8 mouse cellular contexts compared by ENCODE assay signal in genomic region chr4:133220656-133221055, GRCm38 (mm10). TPM values are rescaled to one million over a fixed set of nuclear protein-coding genes. Genes with fewer than 3 reads are reported as not detected.
A peak's percentile ranks its signal among the peaks of the same experiment; 100 is the strongest.
DNase-seq lines count a peak whose midpoint lies in the region; ATAC-seq and TF ChIP-seq lines count a peak whose summit lies in the region.

No protein-coding gene starts in this region.

- intact Hi-C loops in left cerebral cortex, adult 2 months (cut with DNase I): no loop called here

- peak overlapping the region; percentile 23; the same call in 1 of the 2 replicates for H3K9ac ChIP-seq in forebrain, embryonic 11.5 days (ENCODE audit: low read length)
- H3K9ac ChIP-seq in kidney, embryonic 14.5 days (ENCODE audit: low read depth, low read length): peak overlapping the region; percentile 58
- H3K9ac ChIP-seq in lung, postnatal 0 days (replicated peaks; ENCODE audit: low read depth): 0 out of 2 replicates have a peak overlapping the region, but pooled peaks have one; percentile 9

- H3K27ac ChIP-seq in forebrain, embryonic 11.5 days (ENCODE audit: low read depth, low read length): no peak overlapping the region
- H3K27ac ChIP-seq in kidney, embryonic 14.5 days (ENCODE audit: low read depth, low read length): no peak overlapping the region
- no peak overlapping the region for H3K27ac ChIP-seq in lung, postnatal 0 days (ENCODE audit: low read length)
- no peak overlapping the region for H3K27ac ChIP-seq in left cerebral cortex, adult 2 months
- no peak overlapping the region for H3K27ac ChIP-seq in layer of hippocampus, adult 2 months

- peak overlapping the region; percentile 49 for H3K4me2 ChIP-seq in forebrain, embryonic 11.5 days (ENCODE audit: low read depth, low read length, severe bottlenecking)
- peak overlapping the region; percentile 67 for H3K4me2 ChIP-seq in kidney, embryonic 14.5 days (replicated peaks; ENCODE audit: low read depth, low read length)
- H3K4me2 ChIP-seq in lung, postnatal 0 days (replicated peaks; ENCODE audit: low read depth, low read length): peak overlapping the region; percentile 52

- no peak for TF ChIP-seq CTCF in lung, postnatal 0 days (IDR thresholded peaks at IDR 0.05)
- TF ChIP-seq CTCF in left cerebral cortex, adult 2 months (IDR thresholded peaks at IDR 0.05): no peak
- TF ChIP-seq CTCF in layer of hippocampus, adult 2 months (conservative IDR thresholded peaks at IDR 0.05): no peak

- peak; percentile 75 for DNase-seq in embryo, embryonic 10 days (ENCODE audit: low spot score)
- no peak for DNase-seq in embryo, embryonic 9.5 days (ENCODE audit: extremely low spot score)
- DNase-seq in forebrain, embryonic 11.5 days (ENCODE audit: low spot score): peak; percentile 66
- DNase-seq in lung, postnatal 0 days (ENCODE audit: low spot score): no peak
- DNase-seq in left cerebral cortex, adult 2 months (ENCODE audit: extremely low spot score in 1 of 2, low spot score in 2 of 2): no peak
- DNase-seq in layer of hippocampus, adult 2 months (ENCODE audit: low spot score in 2 of 2): no peak
- no peak for DNase-seq in frontal cortex, adult 2 months (ENCODE audit: extremely low spot score in 1 of 2, low spot score in 1 of 2)

- H3K4me3 ChIP-seq in forebrain, embryonic 11.5 days (ENCODE audit: low read depth, low read length): peak overlapping the region; percentile 14; the same call in 1 of the 2 replicates
- H3K4me3 ChIP-seq in kidney, embryonic 14.5 days (ENCODE audit: low read length): peak overlapping the region; percentile 35
- H3K4me3 ChIP-seq in lung, postnatal 0 days (ENCODE audit: low read depth, low read length): peak overlapping the region; percentile 23
- no peak overlapping the region for H3K4me3 ChIP-seq in left cerebral cortex, adult 2 months
- no peak overlapping the region for H3K4me3 ChIP-seq in layer of hippocampus, adult 2 months

- no peak for ATAC-seq in forebrain, embryonic 11.5 days (replicated peaks; ENCODE audit: low FRiP score)
- ATAC-seq in kidney, embryonic 14.5 days (ENCODE audit: low FRiP score, low TSS enrichment): 0 out of 2 replicates have a peak, but pooled peaks have one; percentile 18
- ATAC-seq in lung, postnatal 0 days: peak; percentile 61

- H3K4me1 ChIP-seq in forebrain, embryonic 11.5 days (replicated peaks; ENCODE audit: control insufficient read depth, insufficient read depth, low read length): peaks cover 6% of the 10 kb centered on the region; the same call in 1 of the 2 replicates
- peaks cover 8% of the 10 kb centered on the region; the same call in 1 of the 2 replicates for H3K4me1 ChIP-seq in kidney, embryonic 14.5 days (ENCODE audit: control insufficient read depth, insufficient read depth, low read length)
- peaks cover 7% of the 10 kb centered on the region for H3K4me1 ChIP-seq in lung, postnatal 0 days (ENCODE audit: insufficient read depth, low read depth, low read length)

- TF ChIP-seq EP300 in lung, postnatal 0 days (IDR thresholded peaks at IDR 0.05): no peak

- H3K27me3 ChIP-seq in forebrain, embryonic 11.5 days (ENCODE audit: control insufficient read depth, insufficient read depth, low read length): peaks cover 7% of the 10 kb centered on the region; the same call in 1 of the 2 replicates
- H3K27me3 ChIP-seq in kidney, embryonic 14.5 days (ENCODE audit: control insufficient read depth, insufficient read depth, low read length): peaks cover 7% of the 10 kb centered on the region; the same call in 1 of the 2 replicates
- H3K27me3 ChIP-seq in lung, postnatal 0 days (replicated peaks; ENCODE audit: insufficient read depth, low read length): no peaks in the 10 kb centered on the region

- H3K9me3 ChIP-seq in forebrain, embryonic 11.5 days (ENCODE audit: control insufficient read depth, low read length): no peaks in the 10 kb centered on the region
- H3K9me3 ChIP-seq in kidney, embryonic 14.5 days (ENCODE audit: control insufficient read depth, low read length): no peaks in the 10 kb centered on the region
- no peaks in the 10 kb centered on the region for H3K9me3 ChIP-seq in lung, postnatal 0 days (ENCODE audit: low read length)

- WGBS in forebrain, embryonic 11.5 days: 1% methylated on average over 25 of the region's 25 CpGs
- WGBS in kidney, embryonic 14.5 days: 4% methylated on average over 25 of the region's 25 CpGs
- 3% methylated on average over 25 of the region's 25 CpGs for WGBS in lung, postnatal 0 days

- H3K36me3 ChIP-seq in forebrain, embryonic 11.5 days (ENCODE audit: control insufficient read depth, insufficient read depth, low read length): no peaks in the 10 kb centered on the region
- no peaks in the 10 kb centered on the region for H3K36me3 ChIP-seq in kidney, embryonic 14.5 days (ENCODE audit: control insufficient read depth, insufficient read depth, low read length)
- no peaks in the 10 kb centered on the region for H3K36me3 ChIP-seq in lung, postnatal 0 days (ENCODE audit: insufficient read depth, low read length)

RNA-seq across cellular contexts. Expression of gene Gpr3, which starts 8.3 kb away (rescaled TPM):
- 0.37 TPM in 1 of 2 replicates, not detected in the other for polyA plus RNA-seq in forebrain, embryonic 11.5 days (2014; fragmentation: Nextera tagmentation; extraction: Ambion mirVana)
- 0.53 TPM in 1 of 2 replicates, not detected in the other for polyA plus RNA-seq in kidney, embryonic 14.5 days (2014; fragmentation: Nextera tagmentation; extraction: Ambion mirVana)
- not detected in 2 replicates for polyA plus RNA-seq in lung, postnatal 0 days (2015; fragmentation: Nextera tagmentation; extraction: Ambion mirVana)
- 10 to 100 TPM; 12.5 to 15.6 TPM for total RNA-seq in left cerebral cortex, adult 2 months (2021)
- 1 to 10 TPM; 5.0 to 5.3 TPM for total RNA-seq in layer of hippocampus, adult 2 months (2021)
- 8.9 and 14.7 TPM in 2 replicates for polyA plus RNA-seq in frontal cortex, adult 2 months (2012; rRNA removed)

RNA-seq across cellular contexts. Expression of gene Cd164l2, which starts 8.7 kb away (rescaled TPM):
- not detected in 2 replicates for polyA plus RNA-seq in forebrain, embryonic 11.5 days (2014; fragmentation: Nextera tagmentation; extraction: Ambion mirVana)
- 6.9 and 7.6 TPM in 2 replicates for polyA plus RNA-seq in kidney, embryonic 14.5 days (2014; fragmentation: Nextera tagmentation; extraction: Ambion mirVana)
- 8.7 and 10.3 TPM in 2 replicates for polyA plus RNA-seq in lung, postnatal 0 days (2015; fragmentation: Nextera tagmentation; extraction: Ambion mirVana)
- total RNA-seq in left cerebral cortex, adult 2 months (2021): 1 to 10 TPM; 7.3 to 7.7 TPM
- total RNA-seq in layer of hippocampus, adult 2 months (2021): 1 to 10 TPM; 2.3 to 4.2 TPM
- polyA plus RNA-seq in frontal cortex, adult 2 months (2012; rRNA removed): 8.1 and 9.9 TPM in 2 replicates

RNA-seq across cellular contexts. Expression of gene Map3k6, which starts 20.0 kb away (rescaled TPM):
- polyA plus RNA-seq in forebrain, embryonic 11.5 days (2014; fragmentation: Nextera tagmentation; extraction: Ambion mirVana): 1.2 and 3.0 TPM in 2 replicates
- polyA plus RNA-seq in kidney, embryonic 14.5 days (2014; fragmentation: Nextera tagmentation; extraction: Ambion mirVana): 2.8 and 4.1 TPM in 2 replicates
- polyA plus RNA-seq in lung, postnatal 0 days (2015; fragmentation: Nextera tagmentation; extraction: Ambion mirVana): 7.8 and 18.7 TPM in 2 replicates
- total RNA-seq in left cerebral cortex, adult 2 months (2021): 10 to 100 TPM in 1 of 2 experiments, 1 to 10 TPM in 1; 5.3 to 10.6 TPM
- 10 to 100 TPM in 1 of 2 experiments, 1 to 10 TPM in 1; 5.8 to 10.5 TPM for total RNA-seq in layer of hippocampus, adult 2 months (2021)
- polyA plus RNA-seq in frontal cortex, adult 2 months (2012; rRNA removed): 3.9 and 4.0 TPM in 2 replicates

RNA-seq across cellular contexts. Expression of gene Sytl1, which starts 42.3 kb away (rescaled TPM):
- 1.5 and 2.8 TPM in 2 replicates for polyA plus RNA-seq in forebrain, embryonic 11.5 days (2014; fragmentation: Nextera tagmentation; extraction: Ambion mirVana)
- 0.70 and 1.1 TPM in 2 replicates for polyA plus RNA-seq in kidney, embryonic 14.5 days (2014; fragmentation: Nextera tagmentation; extraction: Ambion mirVana)
- 3.1 and 3.3 TPM in 2 replicates for polyA plus RNA-seq in lung, postnatal 0 days (2015; fragmentation: Nextera tagmentation; extraction: Ambion mirVana)
- total RNA-seq in left cerebral cortex, adult 2 months (2021): 1 to 10 TPM; 3.0 TPM
- under 1 TPM; 0.20 to 0.34 TPM for total RNA-seq in layer of hippocampus, adult 2 months (2021)
- 1.2 and 1.6 TPM in 2 replicates for polyA plus RNA-seq in frontal cortex, adult 2 months (2012; rRNA removed)

RNA-seq across cellular contexts. Expression of gene Tmem222, which starts 56.9 kb away (rescaled TPM):
- polyA plus RNA-seq in forebrain, embryonic 11.5 days (2014; fragmentation: Nextera tagmentation; extraction: Ambion mirVana): 80.6 and 90.9 TPM in 2 replicates
- 74.9 and 87.9 TPM in 2 replicates for polyA plus RNA-seq in kidney, embryonic 14.5 days (2014; fragmentation: Nextera tagmentation; extraction: Ambion mirVana)
- polyA plus RNA-seq in lung, postnatal 0 days (2015; fragmentation: Nextera tagmentation; extraction: Ambion mirVana): 47.2 and 58.1 TPM in 2 replicates
- total RNA-seq in left cerebral cortex, adult 2 months (2021): 10 to 100 TPM; 87.3 to 91.2 TPM
- 10 to 100 TPM; 89.1 to 94.4 TPM for total RNA-seq in layer of hippocampus, adult 2 months (2021)
- polyA plus RNA-seq in frontal cortex, adult 2 months (2012; rRNA removed): 152 and 156 TPM in 2 replicates

Comparison
In these comparisons a context has a peak if more than half of its experiments do, and no peak if none do; other contexts are left out.
1. DNase-seq: peak in embryo, embryonic 10 days (single experiment) and forebrain, embryonic 11.5 days (single experiment); none in embryo, embryonic 9.5 days (single experiment), lung, postnatal 0 days (single experiment), left cerebral cortex, adult 2 months (0 of 2), layer of hippocampus, adult 2 months (0 of 2) and frontal cortex, adult 2 months (0 of 2).
2. H3K4me3 ChIP-seq: peak in forebrain, embryonic 11.5 days (single experiment), kidney, embryonic 14.5 days (single experiment) and lung, postnatal 0 days (single experiment); none in left cerebral cortex, adult 2 months (single experiment) and layer of hippocampus, adult 2 months (single experiment).
3. Peak in every context shown above with its lines, with median percentiles within 50 percentile points of each other: H3K4me2 ChIP-seq and H3K9ac ChIP-seq.